Mouse (Mus musculus): ENCODE data around the gene Gm20388.

Gm20388 gene

DNA sequence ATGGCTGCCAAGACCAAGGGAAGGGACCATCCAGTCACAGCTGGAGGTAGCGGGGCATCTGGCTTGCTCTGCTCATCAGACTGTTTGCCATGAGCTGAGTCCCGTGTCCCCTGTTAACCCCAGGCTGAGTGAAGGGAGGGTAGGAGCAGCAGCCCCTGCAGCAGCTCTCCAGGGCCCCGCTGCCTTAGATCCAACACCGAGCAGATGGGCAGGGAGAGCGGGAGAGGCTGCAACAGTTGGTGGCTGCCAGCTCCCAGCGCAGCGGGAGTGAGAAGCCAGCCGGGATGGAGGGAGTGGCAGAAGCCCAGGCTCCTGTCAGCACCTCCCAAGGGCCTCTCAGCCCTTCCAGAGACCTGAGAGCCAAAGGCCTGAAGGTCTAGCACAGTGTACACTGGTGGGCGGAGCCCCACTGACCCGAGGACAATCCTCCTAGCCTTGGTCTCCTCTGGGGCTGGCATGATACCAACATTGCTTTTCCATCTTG is 379.1 kb downstream of the Gm20388 start:
- no peak for DNase-seq (ENCODE audit: extremely low spot score)

- DNase-seq (ENCODE audit: extremely low spot score): no peak
Measured at GRCm38 (mm10) chr8:120290614-120291013, 380.0 kb downstream of the Gm20388 start.

DNA sequence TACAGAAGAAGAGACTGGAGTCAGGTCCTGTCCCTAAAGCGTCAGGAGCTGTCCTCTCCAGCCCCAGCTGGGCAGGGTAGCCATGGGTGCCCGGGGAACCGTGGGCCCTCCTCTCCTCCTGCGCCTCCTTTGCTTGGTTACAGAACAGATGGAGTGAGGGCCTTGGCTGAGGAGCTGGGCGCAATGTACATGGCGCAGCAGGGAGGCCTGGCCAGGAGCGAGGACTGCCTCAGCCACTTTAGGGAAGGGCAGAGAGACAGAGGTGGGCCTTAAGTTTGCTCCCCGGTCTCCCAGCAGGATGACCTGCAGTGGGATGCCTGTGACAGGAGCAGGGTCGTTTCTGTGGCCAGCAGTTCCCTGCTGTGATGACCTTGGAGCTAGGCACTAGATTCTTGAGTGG is 381.0 kb downstream of the Gm20388 start:
- no peak for DNase-seq (ENCODE audit: extremely low spot score)

DNA sequence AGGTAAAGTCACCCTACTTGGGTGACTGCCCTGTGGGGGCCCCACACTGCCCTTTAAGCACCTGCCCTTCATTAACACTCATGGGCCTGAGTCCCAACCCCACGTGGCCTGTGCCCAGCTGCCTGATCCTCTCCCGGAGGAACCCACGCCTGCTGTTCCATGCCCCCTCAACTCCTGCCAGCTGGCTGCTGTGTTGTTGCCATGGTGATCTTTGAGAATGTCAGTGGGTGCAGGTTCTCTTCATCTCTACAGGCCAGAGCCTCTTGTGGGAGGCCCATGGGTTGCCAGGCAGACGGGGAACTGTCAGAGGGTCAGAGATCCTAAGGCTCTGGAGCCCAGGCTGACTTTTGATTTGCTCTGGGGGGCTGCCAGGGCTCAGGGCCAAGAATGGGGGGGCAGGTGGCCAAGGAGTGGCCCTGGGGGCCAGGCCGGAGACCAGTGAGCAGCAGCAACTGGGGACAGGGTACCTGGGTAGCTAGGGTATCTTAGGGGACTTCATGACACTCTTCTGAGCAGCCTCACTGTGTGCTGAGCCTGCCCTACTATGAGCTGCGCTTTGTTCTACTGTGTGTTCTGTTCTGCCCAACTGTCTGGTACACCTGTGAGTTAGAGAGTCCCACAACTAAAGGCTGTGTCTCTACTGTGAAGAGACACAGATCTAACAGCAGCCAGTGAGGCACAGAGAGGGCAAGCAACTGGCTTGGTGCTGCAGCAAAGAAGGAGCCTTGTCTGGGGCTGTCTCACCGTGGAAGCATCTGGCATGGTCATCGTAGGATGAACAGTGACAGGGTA is 381.9 kb downstream of the Gm20388 start:
- DNase-seq (ENCODE audit: extremely low spot score): no peak

DNA sequence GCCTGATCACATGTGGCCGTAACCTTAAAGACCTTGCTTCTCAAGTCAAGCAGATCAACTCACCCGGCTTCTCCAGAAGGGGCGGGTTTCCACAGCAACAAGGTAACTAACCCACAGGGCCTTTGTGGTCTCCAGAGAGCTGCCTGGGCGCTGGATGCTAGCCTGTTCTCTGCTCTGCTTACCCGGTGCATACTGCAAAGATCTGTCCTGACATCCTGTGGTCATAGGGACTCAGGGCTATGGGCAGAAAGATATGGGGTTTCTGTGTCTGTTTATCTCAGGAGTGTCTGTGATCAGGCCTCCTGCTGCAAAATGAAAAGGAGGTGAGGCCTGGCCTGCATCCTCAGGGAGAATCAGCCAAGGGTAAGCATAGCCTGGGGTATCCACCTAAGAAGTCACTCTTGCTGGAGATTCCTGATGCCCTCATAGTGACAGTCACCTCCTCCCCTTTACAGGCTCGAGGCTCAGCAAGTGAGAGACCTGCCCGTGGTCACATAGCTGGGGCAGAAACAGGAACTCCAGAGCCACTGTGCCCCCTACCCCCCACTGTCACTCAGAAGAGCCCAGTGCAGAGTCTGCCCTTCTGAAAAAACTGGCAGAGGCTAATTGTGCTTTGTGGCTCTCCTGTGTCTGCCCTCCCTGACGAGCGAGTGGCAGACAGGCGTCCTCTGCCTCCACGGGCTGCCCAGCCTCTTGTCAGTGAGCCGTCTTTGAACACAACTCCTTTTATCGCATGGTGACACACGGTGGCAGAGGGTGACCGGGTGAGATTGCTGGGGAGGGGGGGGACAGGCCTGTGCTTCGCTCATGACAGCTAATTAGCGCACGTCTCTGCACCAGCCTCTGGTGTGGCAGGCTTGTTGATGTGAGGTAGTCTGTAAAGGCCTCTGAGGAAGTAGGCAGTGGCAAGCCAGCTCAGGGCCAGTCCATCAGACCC is 383.0 kb downstream of the Gm20388 start:
- no peak for DNase-seq (ENCODE audit: extremely low spot score)

DNA sequence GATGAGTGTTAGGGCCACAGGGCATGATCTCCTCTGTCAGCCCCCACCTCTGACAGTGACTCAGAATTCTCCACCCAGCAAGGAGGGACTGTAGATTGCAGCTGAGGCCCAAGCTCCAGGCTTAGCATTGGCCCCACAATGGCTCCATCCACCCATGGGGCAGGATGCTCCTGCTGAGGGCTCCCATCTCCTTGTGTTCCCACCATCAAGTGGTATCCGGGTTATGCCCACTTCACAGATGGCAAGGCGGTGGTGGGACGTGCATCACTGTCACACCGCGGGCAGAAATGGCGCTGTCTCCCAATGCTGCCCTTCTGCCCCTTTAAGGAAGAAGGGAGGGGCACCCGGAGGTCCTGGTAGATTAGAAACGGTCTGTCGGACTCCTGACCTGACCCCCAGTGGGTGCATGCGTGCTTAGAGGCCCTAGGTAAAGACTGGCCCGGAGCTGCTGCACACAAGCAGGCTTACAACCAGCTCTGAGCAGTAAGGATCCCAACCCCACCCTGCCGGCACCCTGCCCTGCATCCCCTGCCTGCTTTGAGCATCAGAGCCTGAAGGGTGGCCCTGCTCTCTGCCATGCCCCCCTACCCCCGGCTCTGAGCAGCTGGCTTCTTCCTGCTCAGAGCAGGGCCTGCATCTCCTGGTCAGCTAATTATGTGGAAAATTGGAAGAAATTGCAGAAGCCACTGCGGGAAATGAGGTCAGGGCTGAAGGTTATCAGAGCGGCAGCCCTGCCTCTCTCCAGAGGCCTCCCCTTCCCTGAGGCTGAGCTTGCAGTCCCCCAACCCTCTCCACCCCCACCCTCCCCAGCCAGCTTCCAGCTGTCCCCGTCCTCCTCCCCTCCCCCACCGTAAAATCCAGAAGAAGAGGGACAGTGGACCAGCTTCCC is 384.6 kb downstream of the Gm20388 start:
- DNase-seq (ENCODE audit: extremely low spot score): peak; percentile 75

GRCm38 (mm10) chr8:120297000-120297399 is 386.4 kb downstream of the Gm20388 start:
- DNase-seq (ENCODE audit: extremely low spot score): peak; percentile 63

DNA sequence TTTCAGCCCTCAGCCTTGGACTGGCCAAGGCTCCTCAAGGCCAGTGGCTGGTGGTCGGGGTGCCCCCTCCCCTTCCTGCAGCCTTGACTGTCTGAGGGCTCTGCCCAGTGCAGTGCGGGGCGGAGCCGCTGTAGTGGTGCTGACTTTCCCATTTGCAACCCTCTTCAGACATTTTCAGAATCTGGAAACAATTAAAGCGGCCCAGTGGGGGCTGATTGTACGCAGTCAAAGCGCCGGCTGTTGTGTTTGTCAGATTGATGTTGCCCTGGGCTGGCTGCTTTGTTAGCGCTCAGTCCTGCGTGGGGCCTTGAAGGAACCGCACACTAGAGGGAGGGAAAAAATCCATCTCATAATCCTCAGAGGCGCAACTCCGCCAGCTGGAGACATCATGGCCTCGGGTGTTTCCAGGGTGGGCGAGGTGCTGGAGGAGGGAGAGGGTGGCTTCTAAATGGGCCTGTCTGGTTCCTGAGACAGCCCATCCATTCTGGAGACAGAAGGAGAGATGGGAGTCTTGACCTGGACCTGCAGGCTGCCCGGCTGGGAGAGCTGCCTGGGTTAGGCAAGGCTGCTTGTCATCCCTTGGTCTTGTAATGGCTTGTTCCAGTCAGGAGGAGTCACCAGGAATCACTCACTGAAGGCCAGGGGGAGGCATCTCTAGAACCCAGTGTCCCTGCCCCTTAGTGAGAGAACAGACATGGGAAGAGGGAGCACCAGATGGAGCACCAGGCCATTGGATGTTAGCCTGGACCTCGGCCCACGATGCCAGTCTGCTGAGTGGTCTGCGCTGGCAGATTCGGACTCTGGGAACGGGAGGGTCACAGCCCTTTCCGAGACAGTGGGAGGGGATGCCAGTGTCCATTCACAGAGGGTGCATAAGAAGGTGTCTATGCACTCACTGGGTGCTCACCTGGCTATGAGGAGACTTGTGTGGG is 388.2 kb downstream of the Gm20388 start:
- DNase-seq (ENCODE audit: extremely low spot score): peak; percentile 76

- DNase-seq (ENCODE audit: extremely low spot score): peak; percentile 81
Measured at GRCm38 (mm10) chr8:120300601-120301141, 390.0 kb downstream of the Gm20388 start.

- no peak for DNase-seq (ENCODE audit: extremely low spot score)
Measured at GRCm38 (mm10) chr8:120302941-120303675, 392.5 kb downstream of the Gm20388 start.

DNA sequence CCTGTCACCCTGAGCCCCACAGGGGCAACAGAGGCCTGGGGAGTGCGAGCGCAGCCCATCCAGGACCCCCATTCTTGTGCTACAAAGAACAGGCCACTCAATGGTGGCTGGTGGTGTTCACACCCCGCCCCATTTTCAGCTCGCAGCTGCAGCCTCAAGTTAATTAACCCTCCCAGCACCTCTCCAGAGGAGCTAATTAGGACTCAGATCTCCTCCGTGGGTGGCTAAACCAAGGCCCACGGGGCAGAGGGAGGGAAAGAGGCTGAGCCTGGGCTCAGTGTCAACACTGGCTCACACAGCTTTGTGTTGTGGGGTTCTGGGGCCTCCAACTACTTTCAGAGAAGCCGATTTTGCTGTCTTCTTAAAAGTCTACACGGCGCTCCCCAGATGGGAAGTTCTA is 393.5 kb downstream of the Gm20388 start:
- no peak for DNase-seq (ENCODE audit: extremely low spot score)

DNA sequence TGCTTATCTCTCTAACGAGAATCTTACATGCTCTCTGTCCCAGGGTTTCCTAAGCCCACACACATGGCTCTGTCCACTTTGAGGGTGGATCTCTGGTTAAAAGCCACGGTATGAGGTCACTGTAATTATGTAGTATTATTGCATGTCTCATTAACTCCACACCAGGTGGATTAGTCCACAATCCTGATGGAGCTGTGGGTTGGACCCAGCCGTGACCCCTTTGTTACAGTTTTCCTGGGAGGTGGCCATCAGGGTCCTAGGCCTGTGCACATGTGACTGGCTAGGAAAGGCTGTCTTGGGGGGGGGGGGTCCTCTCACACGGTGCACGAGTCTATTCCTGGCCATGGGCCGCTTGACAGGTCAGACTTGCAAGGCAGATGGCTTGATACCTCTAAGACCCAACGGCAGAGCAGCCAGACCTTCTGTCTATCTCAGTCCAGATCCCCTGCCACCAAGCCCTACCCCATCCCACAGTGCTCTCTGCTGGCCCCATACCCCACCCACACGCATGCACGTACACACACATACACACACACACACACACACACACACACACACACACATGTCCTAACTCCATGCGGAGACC is 395.3 kb downstream of the Gm20388 start:
- no peak for DNase-seq (ENCODE audit: extremely low spot score)

GRCm38 (mm10) chr8:120307103-120307502 is 396.5 kb downstream of the Gm20388 start:
- peak; percentile 60 for DNase-seq (ENCODE audit: extremely low spot score)

- DNase-seq (ENCODE audit: extremely low spot score): no peak
Measured at GRCm38 (mm10) chr8:120307528-120307927, 396.9 kb downstream of the Gm20388 start.

DNA sequence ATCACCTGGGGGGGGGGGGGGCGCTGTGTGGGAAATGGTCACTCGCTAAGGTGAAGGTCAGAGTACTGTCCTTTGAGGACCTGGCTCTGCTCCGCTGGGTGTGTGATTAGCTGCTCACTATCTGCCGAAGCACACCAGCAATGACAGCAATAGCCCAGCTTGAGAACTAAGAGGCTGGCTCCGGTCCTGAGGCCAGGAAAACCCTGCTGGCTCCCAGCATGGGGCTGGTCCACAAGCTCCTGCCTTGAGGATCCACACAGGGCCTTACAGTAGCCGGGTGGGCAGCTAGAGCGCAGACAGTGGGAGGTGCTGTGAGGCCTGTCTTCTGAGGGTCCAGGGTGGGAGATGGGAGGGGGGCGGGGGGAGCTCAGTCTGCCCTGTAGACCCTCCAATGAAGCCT is 397.5 kb downstream of the Gm20388 start:
- no peak for DNase-seq (ENCODE audit: extremely low spot score)

GRCm38 (mm10) chr8:120308553-120308952 is 397.9 kb downstream of the Gm20388 start:
- DNase-seq (ENCODE audit: extremely low spot score): no peak

DNA sequence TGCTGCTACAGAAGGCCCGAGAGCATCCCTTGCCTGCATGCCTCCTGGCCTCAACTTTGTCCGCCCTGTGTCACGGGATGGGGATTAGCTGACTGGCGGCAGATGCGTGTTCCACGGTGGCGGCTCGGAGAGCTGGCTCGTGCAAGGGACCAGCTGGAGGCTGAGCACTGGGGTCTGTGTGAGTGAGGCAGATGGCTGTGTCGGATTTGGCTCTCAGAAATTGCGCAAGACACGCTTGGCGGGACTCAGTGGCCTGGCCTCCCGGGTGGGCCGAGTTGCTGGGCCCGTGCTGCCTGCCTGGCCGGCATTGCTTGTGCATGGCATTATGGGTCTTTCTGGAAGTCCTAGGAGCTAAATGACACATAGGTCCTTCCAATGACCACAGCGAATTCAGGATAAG is 398.7 kb downstream of the Gm20388 start:
- DNase-seq (ENCODE audit: extremely low spot score): no peak

- DNase-seq (ENCODE audit: extremely low spot score): no peak
Measured at GRCm38 (mm10) chr8:120310063-120310462, 399.4 kb downstream of the Gm20388 start.

GRCm38 (mm10) chr8:120312452-120312851 is 401.8 kb downstream of the Gm20388 start:
- no peak for DNase-seq (ENCODE audit: extremely low spot score)

Measured in embryo, embryonic 9.5 days (tissue).